Mouse (Mus musculus) neutrophil, adult 65 days (primary cell): Measurements from ENCODE around the gene Kcna5. TPM values are rescaled to one million over a fixed set of nuclear protein-coding genes. Genes with fewer than 3 reads are reported as not detected.

Experiments used
- total RNA-seq: library from RNA; stranded (reverse); gene quantifications from 2 replicates; pipeline ENCODE4 v1.2.4, GENCODE M21; 2023

Gene Kcna5
- total RNA-seq, result not detected in 2 replicates

DNA sequence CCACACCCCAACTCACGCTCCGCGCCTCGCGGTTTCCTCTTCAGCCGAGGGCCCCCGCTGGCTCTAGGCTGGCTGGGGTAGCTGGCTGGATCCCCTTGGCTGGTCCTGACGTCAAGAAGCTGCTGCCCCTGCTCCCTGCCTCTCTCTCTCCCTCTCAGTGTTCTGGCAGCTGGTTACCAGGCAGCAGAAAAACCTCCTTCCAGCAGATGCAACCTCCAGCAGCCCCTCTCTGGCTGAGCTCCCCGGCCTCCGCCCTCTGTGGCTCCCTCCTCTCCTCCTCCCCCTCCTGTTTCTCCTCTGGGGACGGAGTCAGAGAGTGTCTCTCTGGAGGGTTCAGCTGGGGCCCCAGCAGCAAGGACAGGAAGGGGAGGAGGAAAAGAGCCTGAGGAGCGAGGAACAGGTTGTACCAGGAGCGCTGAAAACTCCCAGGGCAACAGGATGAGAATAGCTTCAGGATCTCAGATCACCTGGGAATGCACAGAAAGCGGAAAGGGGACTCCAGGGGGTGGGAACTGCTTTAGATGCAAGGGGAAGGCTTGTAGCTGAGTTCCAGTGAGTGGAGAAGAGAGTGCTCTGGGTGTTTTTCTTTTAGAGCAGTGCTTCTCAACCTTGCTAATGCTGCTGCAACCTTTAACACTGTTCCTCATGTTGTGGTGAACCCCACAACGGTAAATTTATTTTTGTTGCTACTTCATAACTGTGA, at the start of gene Kcna5:
Gene Kcna5, minus strand, starts transcription at position 205 of the 703 bp plus-strand sequence.

Other genes starting within 250 kb of the Kcna5 start
- not detected in 2 replicates for gene Kcna1, start 111.0 kb upstream of the Kcna5 start, total RNA-seq
- gene Kcna6, start 205.3 kb upstream of the Kcna5 start, total RNA-seq, result not detected in 2 replicates